Mouse (Mus musculus) limb, embryonic 14.5 days (tissue): ENCODE measurements at regions not wholly inside any gene's neighbourhood (a gene's known extent, or its start where the extent isn't known, plus 50 kb on each side); places are given as distances from the start of the nearest gene placed in this dataset.

Experiments
- ATAC-seq: fragments of 200-750 bp; cut with Nextera tagmentation; 2 replicates; pipeline ENCODE4 v1.8.0; 2017; ENCODE audit warnings: low read depth, moderate number of reproducible peaks, moderate TSS enrichment; ENCODE audit not compliant: low FRiP score
- DNase-seq: peaks from one replicate; pipeline ENCODE4 v3.0.0-alpha.2; 2015; ENCODE audit warnings: low spot score
- H3K27ac ChIP-seq: fragments of 300-500 bp; sonication (generic); replicated peaks from 2 replicates; pipeline ENCODE4 v1.5.1; 2014; ENCODE audit warnings: low read depth, mild to moderate bottlenecking, low read length, moderate library complexity, mixed read lengths
- H3K27me3 ChIP-seq: fragments of 300-500 bp; sonication (generic); 2 replicates; pipeline ENCODE4 v1.6.1; 2014; ENCODE audit warnings: low read length, mixed read lengths; ENCODE audit not compliant: control insufficient read depth, insufficient read depth
- H3K36me3 ChIP-seq: fragments of 300-500 bp; sonication (generic); 2 replicates; pipeline ENCODE4 v1.6.1; 2014; ENCODE audit warnings: mild to moderate bottlenecking, low read length, moderate library complexity, mixed read lengths; ENCODE audit not compliant: control insufficient read depth, insufficient read depth
- H3K4me1 ChIP-seq: fragments of 300-500 bp; sonication (generic); 2 replicates; pipeline ENCODE4 v1.6.1; 2014; ENCODE audit warnings: antibody characterized with exemption, low read length, mixed read lengths; ENCODE audit not compliant: control insufficient read depth, insufficient read depth
- H3K4me2 ChIP-seq: fragments of 300-500 bp; sonication (generic); replicated peaks from 2 replicates; pipeline ENCODE4 v1.6.1; 2014; ENCODE audit warnings: low read depth, mild to moderate bottlenecking, low read length, moderate library complexity; ENCODE audit not compliant: severe bottlenecking
- H3K4me3 ChIP-seq: fragments of 300-500 bp; sonication (generic); replicated peaks from 2 replicates; pipeline ENCODE4 v1.5.1; 2014; ENCODE audit warnings: low read length
- H3K9ac ChIP-seq: fragments of 300-500 bp; sonication (generic); 2 replicates; pipeline ENCODE4 v1.6.1; 2014; ENCODE audit warnings: mild to moderate bottlenecking, low read depth, low read length, moderate library complexity; ENCODE audit not compliant: severe bottlenecking
- H3K9me3 ChIP-seq: fragments of 300-500 bp; sonication (generic); 2 replicates; pipeline ENCODE4 v1.6.1; 2016; ENCODE audit warnings: low read length; ENCODE audit not compliant: control insufficient read depth
- POLR2A ChIP-seq: fragments of 200-500 bp; IDR thresholded peaks from 2 replicates; pipeline ENCODE4 v1.8.0; 2012; ENCODE audit warnings: inconsistent platforms, mild to moderate bottlenecking, moderate library complexity, borderline replicate concordance; ENCODE audit not compliant: insufficient read depth, insufficient read length; ENCODE audit errors: extremely low read depth
- WGBS: fragments of 180-500 bp; shearing (Covaris S2); extraction: QIAGEN DNeasy Blood & Tissue Kit; methylation state at CpG from one replicate; pipeline ENCODE4 v1.1.7; 2014; 5-methylcytosine and 5-hydroxymethylcytosine counted together

DNA sequence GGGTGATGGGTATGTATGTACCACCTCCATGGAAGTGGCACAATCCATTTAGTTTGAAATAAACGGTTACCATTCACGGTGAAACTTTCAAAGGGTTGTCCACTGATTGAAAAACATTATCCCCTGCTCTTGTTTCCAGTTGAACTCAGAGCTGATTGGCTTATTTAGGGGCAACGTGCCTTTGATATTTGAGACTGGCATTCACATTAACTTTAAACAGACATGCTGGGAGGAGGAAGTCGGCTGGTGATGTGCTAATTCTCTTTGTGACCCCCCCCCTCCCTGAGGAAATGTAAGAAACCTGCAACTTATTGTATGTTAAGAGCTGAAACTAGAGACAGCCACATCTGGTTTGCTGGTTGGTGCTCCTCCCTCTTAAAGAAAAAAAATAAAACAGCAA, 219.7 kb upstream of the Lrtm1 start:
- ATAC-seq (no peak), DNase-seq (no peak)
- Histone ChIP-seq H3K27ac (no peak overlapping the region), H3K4me3 (peak overlapping the region; percentile 8; the same call in 1 of the 2 replicates), H3K9me3 (no peaks in the 10 kb centered on the region), H3K4me2 (peak overlapping the region; percentile 36), H3K36me3 (no peaks in the 10 kb centered on the region), H3K27me3 (no peaks in the 10 kb centered on the region), H3K9ac (no peak overlapping the region), H3K4me1 (peaks cover 10% of the 10 kb centered on the region)
- WGBS: 3% methylated on average over 4 of the region's 4 CpGs
- no peak for TF ChIP-seq POLR2A

DNA sequence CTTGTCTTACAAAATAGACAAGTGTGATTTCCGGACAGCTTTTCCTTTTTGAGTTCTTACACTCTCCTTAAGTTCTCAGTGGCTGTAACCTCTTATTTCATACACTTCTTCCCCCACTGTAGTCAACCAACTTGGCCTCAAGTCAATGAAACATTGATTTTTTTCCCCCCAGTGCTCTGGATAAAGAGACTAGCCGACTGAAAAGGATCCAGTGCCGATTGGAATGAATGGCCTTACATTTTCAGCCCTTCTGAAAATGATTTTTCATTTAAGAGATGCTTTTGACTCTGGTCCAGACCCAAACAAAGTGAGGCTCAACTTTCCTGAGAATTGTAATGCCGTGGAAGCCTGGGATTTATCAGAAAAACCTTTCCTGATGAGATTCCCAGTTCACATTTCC, 216.3 kb upstream of the Lrtm1 start:
- no peak overlapping the region for H3K27ac ChIP-seq
- WGBS: 48% methylated on average over 4 of the region's 4 CpGs
- H3K4me1 ChIP-seq: peaks cover 10% of the 10 kb centered on the region

DNA sequence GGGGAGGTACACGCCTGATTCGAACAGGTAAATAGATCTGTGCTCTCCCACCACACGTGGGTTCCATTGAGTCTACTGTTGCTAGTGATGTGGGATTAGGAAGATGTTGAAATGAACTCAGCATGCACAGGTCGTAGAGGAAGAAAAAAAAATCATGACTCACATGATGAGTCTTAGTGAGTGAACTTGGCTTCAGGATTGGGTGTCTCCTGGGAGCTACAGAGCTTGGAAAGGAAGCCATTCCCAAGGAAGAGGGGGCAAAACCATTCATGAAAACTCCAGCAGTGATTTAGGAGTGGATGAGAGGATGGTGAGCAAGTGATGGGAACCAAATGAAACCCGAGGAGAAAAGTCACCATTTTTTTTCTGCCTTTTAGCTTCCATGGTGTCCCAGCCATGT, 215.9 kb upstream of the Lrtm1 start:
- no peak overlapping the region for H3K4me2 ChIP-seq
- 49% methylated on average over 5 of the region's 5 CpGs for WGBS
- H3K4me1 ChIP-seq: peaks cover 10% of the 10 kb centered on the region
- no peaks in the 10 kb centered on the region for H3K36me3 ChIP-seq
- no peak for TF ChIP-seq POLR2A
- no peaks in the 10 kb centered on the region for H3K9me3 ChIP-seq
- DNase-seq: peak; percentile 21
- H3K27me3 ChIP-seq: no peaks in the 10 kb centered on the region
- no peak overlapping the region for H3K27ac ChIP-seq
- H3K9ac ChIP-seq: no peak overlapping the region
- H3K4me3 ChIP-seq: no peak overlapping the region
- no peak for ATAC-seq

More for the DNA sequence above, 216.3 kb upstream of the Lrtm1 start:
- H3K4me3 ChIP-seq: no peak overlapping the region
- H3K27me3 ChIP-seq: no peaks in the 10 kb centered on the region
- no peak for TF ChIP-seq POLR2A
- no peaks in the 10 kb centered on the region for H3K36me3 ChIP-seq
- no peak overlapping the region for H3K4me2 ChIP-seq
- DNase-seq: peak; percentile 63
- no peak for ATAC-seq
- H3K9me3 ChIP-seq: no peaks in the 10 kb centered on the region
- no peak overlapping the region for H3K9ac ChIP-seq

DNA sequence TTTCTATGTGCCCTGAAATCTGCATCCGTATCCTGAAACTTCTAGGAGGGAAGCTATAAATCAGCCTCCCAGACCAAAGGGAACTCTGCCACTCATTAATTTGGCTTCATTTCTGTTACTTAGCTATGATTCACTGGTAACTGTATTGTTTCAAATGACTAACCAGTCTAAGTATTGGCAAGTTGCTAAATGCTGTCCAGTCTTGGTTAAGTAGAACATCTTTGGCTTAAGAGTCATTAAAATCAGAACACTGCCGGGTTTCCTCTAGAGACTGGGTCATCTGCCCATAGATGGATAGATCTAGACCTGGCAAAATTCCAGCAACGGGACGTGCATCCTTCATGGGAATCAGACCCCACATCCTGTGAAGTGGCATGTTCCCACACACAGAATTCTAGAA, 209.9 kb upstream of the Lrtm1 start:
- WGBS: 66% methylated on average over 4 of the region's 4 CpGs
- no peak for TF ChIP-seq POLR2A

DNA sequence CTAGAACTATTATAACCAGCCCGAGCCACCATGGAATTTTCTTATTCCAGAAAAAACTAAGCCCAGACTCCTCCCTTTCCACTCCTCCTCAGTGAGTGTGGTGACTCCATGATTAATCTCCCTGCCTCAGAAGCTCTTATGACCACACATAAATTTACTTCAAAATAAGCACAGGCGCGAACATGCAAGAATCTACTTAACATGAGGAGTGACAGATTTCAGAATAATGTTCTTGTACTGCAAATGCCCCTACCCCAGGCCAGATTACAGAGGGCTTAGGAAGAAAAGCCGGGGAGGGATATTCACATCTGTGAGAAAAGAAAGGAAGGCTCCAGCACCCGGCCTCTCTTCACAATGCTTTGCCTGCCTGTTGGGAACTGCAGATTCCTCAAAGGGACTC, 208.7 kb upstream of the Lrtm1 start:
- Histone ChIP-seq H3K27me3 (no peaks in the 10 kb centered on the region), H3K4me2 (no peak overlapping the region), H3K4me3 (no peak overlapping the region), H3K9ac (no peak overlapping the region), H3K4me1 (peaks cover 6% of the 10 kb centered on the region), H3K36me3 (no peaks in the 10 kb centered on the region), H3K9me3 (no peaks in the 10 kb centered on the region), H3K27ac (no peak overlapping the region)
- 46% methylated on average over 5 of the region's 5 CpGs for WGBS
- TF ChIP-seq POLR2A: no peak
- no peak for DNase-seq
- no peak for ATAC-seq

More for the DNA sequence above, 209.9 kb upstream of the Lrtm1 start:
- Histone ChIP-seq H3K4me2 (no peak overlapping the region), H3K9me3 (no peaks in the 10 kb centered on the region), H3K4me3 (no peak overlapping the region), H3K4me1 (no peaks in the 10 kb centered on the region), H3K27ac (no peak overlapping the region), H3K36me3 (no peaks in the 10 kb centered on the region), H3K27me3 (no peaks in the 10 kb centered on the region), H3K9ac (no peak overlapping the region)
- no peak for DNase-seq
- no peak for ATAC-seq

DNA sequence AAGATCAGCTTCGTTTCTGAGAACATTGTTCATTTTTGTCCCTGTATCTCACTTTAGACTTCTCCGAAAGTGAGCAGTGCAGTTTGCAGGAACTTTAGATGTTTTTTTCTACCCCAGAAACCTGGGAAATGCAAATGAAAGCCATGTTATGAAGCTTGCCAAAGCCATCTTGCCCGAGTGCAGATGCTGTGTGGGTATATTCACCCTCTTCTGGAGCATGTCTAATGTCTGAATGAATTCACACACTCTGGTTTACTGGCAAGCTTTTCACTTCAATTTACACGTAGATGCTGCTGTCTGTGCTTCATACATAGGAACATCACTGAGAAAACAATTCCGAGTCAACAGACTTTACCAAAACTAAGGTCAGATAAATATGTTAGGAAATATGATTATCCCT, 197.0 kb upstream of the Lrtm1 start:
- no peak overlapping the region for H3K4me3 ChIP-seq
- WGBS: 75% methylated on average over 5 of the region's 5 CpGs

More for the DNA sequence above, 197.0 kb upstream of the Lrtm1 start:
- no peak for TF ChIP-seq POLR2A
- no peak for DNase-seq
- Histone ChIP-seq H3K4me1 (peaks cover 2% of the 10 kb centered on the region; the same call in 1 of the 2 replicates), H3K27ac (no peak overlapping the region), H3K4me2 (no peak overlapping the region), H3K27me3 (no peaks in the 10 kb centered on the region), H3K9me3 (no peaks in the 10 kb centered on the region), H3K9ac (no peak overlapping the region), H3K36me3 (no peaks in the 10 kb centered on the region)
- no peak for ATAC-seq
